Mouse (Mus musculus): ENCODE measurements around the gene Anks1b.
A peak's percentile ranks its signal among the peaks of the same experiment; 100 is the strongest.

Anks1b gene

GRCm38 (mm10) chr10:89975431-89975841, 102.1 kb downstream of the Anks1b start:
- no peak for DNase-seq

GRCm38 (mm10) chr10:89976577-89976976, 103.3 kb downstream of the Anks1b start:
- no peak for DNase-seq

DNA sequence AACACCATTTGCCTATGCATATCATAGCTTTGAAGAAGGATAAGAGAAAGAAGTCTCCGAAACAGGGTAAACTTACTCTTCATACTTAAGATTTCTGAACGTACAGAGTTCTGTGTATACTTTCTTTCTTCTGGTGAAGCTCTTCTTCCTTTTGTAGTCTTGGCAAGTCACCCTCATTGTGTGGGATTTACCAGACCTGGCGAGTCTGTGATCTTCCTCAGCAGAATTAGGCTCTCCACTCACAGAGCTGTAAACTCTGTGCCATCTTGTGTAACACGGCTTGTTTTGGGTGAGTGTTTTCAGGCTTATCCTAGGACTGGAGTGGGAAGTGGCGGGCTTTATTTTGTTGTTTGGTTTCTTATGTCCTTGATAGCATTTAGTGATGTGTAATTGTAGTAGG, 120.9 kb downstream of the Anks1b start:
- no peak for DNase-seq

GRCm38 (mm10) chr10:89995621-89996428, 122.5 kb downstream of the Anks1b start:
- DNase-seq, result no peak

- DNase-seq, result no peak
Observed at GRCm38 (mm10) chr10:90003980-90004729, 130.8 kb downstream of the Anks1b start.

GRCm38 (mm10) chr10:90004882-90005281, 131.6 kb downstream of the Anks1b start:
- DNase-seq, result no peak

GRCm38 (mm10) chr10:90033037-90033436, 159.7 kb downstream of the Anks1b start:
- no peak for DNase-seq

- DNase-seq, result no peak
Observed at GRCm38 (mm10) chr10:90043287-90043686, 170.0 kb downstream of the Anks1b start.

DNA sequence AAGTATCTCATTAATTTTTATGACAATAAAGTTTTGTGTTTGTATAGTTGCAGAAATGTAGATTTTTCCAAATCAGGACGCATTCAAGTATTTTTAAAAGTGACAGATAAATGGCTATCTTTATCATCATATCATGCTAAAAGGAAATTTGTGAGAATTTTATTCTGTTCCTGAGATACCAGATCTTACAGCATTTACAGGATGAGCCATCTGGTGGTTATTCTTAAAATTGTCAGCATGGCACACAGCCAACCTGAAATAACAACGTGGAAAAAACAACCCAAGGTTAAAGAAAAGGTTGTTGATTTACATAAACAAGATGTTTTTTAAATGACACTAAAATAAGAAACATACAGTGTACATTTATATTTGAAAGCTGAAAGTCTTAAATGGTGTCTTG, 170.5 kb downstream of the Anks1b start:
- DNase-seq, result peak; percentile 7

GRCm38 (mm10) chr10:90044229-90044628, 170.9 kb downstream of the Anks1b start:
- peak; percentile 2 for DNase-seq

DNA sequence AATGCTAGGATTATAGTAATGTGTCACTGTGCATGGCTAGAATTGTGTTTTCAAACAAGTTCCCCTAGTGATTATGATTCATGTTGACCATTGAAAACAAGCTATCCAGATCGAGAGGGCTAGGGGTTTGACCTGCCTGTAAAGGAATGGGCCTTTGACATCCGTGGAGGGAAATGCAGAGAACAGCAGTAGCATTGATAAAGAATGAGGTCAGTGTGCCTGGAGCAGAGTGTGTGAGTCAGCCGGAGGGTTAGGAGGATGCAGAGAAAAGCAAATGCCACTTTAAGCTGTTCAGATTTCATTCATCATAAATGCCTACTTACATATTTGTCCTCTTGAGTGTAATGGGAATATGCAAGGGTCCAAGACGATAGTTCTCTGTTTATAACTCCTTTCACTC, 195.3 kb downstream of the Anks1b start:
- no peak for DNase-seq

GRCm38 (mm10) chr10:90077930-90078329, 204.6 kb downstream of the Anks1b start:
- no peak for DNase-seq

- DNase-seq, result no peak
Observed at GRCm38 (mm10) chr10:90081151-90081550, 207.8 kb downstream of the Anks1b start.

- DNase-seq, result peak; percentile 1
Observed at GRCm38 (mm10) chr10:90081630-90082029, 208.3 kb downstream of the Anks1b start.

- DNase-seq, result no peak
Observed at GRCm38 (mm10) chr10:90093877-90094276, 220.6 kb downstream of the Anks1b start.

DNA sequence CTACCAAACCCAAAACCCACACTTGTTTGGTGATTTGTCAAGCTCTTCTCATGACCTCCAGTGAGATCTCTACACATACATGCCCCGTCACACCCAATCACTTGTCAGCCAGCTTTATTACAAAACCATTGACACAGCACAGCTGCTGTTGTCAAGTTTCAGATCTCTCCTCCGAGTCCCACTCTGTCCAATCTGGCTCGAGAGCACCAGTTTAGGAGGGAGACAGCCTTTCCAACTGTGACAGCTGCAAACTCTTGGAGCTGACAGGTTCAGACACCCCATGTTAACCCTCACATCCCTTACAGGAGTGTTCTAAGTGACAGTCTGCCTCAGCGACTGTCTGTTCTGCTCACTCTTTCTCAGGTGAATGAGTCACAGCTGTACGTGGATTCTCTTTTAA, 239.4 kb downstream of the Anks1b start:
- peak; percentile 39 for DNase-seq

- DNase-seq, result no peak
Observed at GRCm38 (mm10) chr10:90116867-90117266, 243.6 kb downstream of the Anks1b start.

- DNase-seq, result no peak
Observed at GRCm38 (mm10) chr10:90117836-90118235, 244.5 kb downstream of the Anks1b start.

DNA sequence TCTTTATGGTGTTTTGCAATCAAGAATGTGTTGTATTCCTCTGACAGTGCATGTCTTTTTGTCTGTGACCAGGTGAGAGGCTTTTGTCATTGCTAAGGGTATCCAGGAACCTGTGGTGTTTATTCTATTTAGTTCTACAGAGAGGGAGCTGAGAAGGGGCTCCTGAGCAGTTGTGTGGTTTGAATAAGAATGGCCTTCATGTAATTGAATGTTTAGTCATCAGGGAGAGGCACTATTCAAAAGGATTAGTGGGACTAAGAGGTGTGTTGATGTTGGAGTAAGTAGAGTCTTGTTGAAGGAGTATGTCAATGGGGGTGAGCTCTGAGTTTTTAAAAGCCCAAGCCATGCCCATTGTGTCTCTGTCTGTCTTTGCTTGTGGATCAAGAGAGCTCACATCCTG, 264.2 kb downstream of the Anks1b start:
- DNase-seq, result no peak

- no peak for DNase-seq
Observed at GRCm38 (mm10) chr10:90140947-90141346, 267.6 kb downstream of the Anks1b start.

DNA sequence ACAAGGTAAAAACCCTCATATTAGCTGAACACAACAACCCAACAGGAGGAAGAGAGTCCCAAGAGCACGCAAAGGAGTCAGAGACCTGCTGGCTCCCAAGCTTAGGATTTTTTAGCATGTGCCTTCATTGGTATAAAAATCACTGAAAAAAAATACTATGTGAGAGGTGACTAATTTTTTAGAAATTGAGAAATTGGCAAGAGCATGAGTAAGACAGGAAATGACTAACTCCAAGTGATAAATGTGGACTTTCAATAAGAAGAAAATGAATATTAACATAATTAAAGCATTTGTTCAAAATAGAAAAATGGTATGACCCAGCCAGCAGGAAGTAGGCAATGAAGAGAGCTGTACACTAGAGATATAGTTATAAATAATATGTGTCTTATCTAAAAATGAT, 271.1 kb downstream of the Anks1b start:
- DNase-seq, result no peak

- DNase-seq, result no peak
Observed at GRCm38 (mm10) chr10:90151510-90151909, 278.2 kb downstream of the Anks1b start.

- no peak for DNase-seq
Observed at GRCm38 (mm10) chr10:90169941-90170580, 296.8 kb downstream of the Anks1b start.

DNA sequence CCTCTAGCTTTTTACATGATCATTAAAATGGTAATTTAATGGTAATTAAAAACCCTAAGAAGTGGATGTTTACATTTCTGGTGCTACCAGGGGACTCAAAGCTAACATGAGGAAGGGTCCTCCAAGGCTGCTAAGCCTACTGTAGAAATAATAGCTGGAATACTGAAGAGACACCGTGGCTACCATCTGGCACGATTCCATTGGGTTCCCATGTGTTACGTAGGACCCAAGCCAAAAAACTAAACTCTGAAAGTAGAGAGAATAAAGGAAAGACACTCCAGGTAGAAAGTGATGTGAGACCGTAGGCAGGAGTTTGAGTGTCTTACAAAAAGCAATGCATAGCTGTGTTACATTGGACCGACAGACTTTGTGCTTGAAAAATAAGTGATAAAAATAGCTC, 317.1 kb downstream of the Anks1b start:
- DNase-seq, result no peak

Data from lung, postnatal 14 days (tissue).